Mouse (Mus musculus) heart, postnatal 0 days (tissue): ENCODE results near the gene Ccdc180. TPM values are rescaled to one million over a fixed set of nuclear protein-coding genes. Genes with fewer than 3 reads are reported as not detected.

ENCODE experiments used
- ATAC-seq: fragments of 200-750 bp; cut with Nextera tagmentation; 2 replicates; pipeline ENCODE4 v1.8.0; 2017; ENCODE audit warnings: low read depth, moderate number of reproducible peaks, moderate library complexity; ENCODE audit not compliant: insufficient read depth
- DNase-seq: peaks from one replicate; pipeline ENCODE4 v3.0.0-alpha.2; 2016; ENCODE audit warnings: low spot score
- H3K27ac ChIP-seq: fragments of 300-500 bp; sonication (generic); 2 replicates; pipeline ENCODE4 v1.5.1; 2014; ENCODE audit warnings: low read depth, mild to moderate bottlenecking
- H3K27me3 ChIP-seq: fragments of 300-500 bp; sonication (generic); 2 replicates; pipeline ENCODE4 v1.6.1; 2014; ENCODE audit warnings: low read length, mixed read lengths; ENCODE audit not compliant: control insufficient read depth, insufficient read depth
- H3K36me3 ChIP-seq: fragments of 300-500 bp; sonication (generic); replicated peaks from 2 replicates; pipeline ENCODE4 v1.6.1; 2014; ENCODE audit warnings: low read length, mixed read lengths; ENCODE audit not compliant: control insufficient read depth, insufficient read depth
- H3K4me1 ChIP-seq: fragments of 300-500 bp; sonication (generic); 2 replicates; pipeline ENCODE4 v1.6.1; 2014; ENCODE audit warnings: antibody characterized with exemption; ENCODE audit not compliant: control insufficient read depth, insufficient read depth
- H3K4me2 ChIP-seq: fragments of 300-500 bp; sonication (generic); 2 replicates; pipeline ENCODE4 v1.6.1; 2014; ENCODE audit warnings: low read depth, mild to moderate bottlenecking, low read length, moderate library complexity
- H3K4me3 ChIP-seq: fragments of 300-500 bp; sonication (generic); 2 replicates; pipeline ENCODE4 v1.5.1; 2014; ENCODE audit warnings: low read depth, low read length
- H3K9ac ChIP-seq: fragments of 300-500 bp; sonication (generic); replicated peaks from 2 replicates; pipeline ENCODE4 v1.6.1; 2014; ENCODE audit warnings: low read depth, low read length, mixed read lengths
- H3K9me3 ChIP-seq: fragments of 300-500 bp; sonication (generic); replicated peaks from 2 replicates; pipeline ENCODE4 v1.6.1; 2016; ENCODE audit warnings: low read length; ENCODE audit not compliant: control insufficient read depth
- CTCF ChIP-seq: IDR thresholded peaks from 2 replicates; pipeline ENCODE4 v1.5.1; 2016; ENCODE audit warnings: antibody characterized with exemption, control low read depth, low read depth
- EP300 ChIP-seq: IDR thresholded peaks from 2 replicates; pipeline ENCODE4 v1.6.1; 2016; ENCODE audit warnings: antibody characterized with exemption, low read depth
- whole genome bisulfite sequencing: fragments of 180-500 bp; shearing (Covaris S2); extraction: QIAGEN DNeasy Blood & Tissue Kit; methylation state at CpG from one replicate; pipeline ENCODE4 v1.1.7; 2014; 5-methylcytosine and 5-hydroxymethylcytosine counted together
- polyA plus RNA-seq: library from polyadenylated mRNA; unstranded; fragments of >200 nt; fragmentation: Nextera tagmentation; extraction: Ambion mirVana; gene quantifications from 2 replicates; pipeline ENCODE4 v1.2.1, GENCODE M21; 2015
- total RNA-seq: library from RNA; depleted of rRNA; stranded (reverse); fragments of >200 nt; gene quantifications from 2 replicates; pipeline ENCODE4 v1.2.3, GENCODE M21; 2014; ENCODE audit warnings: low replicate concordance

Gene Ccdc180
- total and polyA plus RNA-seq, 2 experiments from 2014 or later = 0.12 TPM; not detected in 1

DNA sequence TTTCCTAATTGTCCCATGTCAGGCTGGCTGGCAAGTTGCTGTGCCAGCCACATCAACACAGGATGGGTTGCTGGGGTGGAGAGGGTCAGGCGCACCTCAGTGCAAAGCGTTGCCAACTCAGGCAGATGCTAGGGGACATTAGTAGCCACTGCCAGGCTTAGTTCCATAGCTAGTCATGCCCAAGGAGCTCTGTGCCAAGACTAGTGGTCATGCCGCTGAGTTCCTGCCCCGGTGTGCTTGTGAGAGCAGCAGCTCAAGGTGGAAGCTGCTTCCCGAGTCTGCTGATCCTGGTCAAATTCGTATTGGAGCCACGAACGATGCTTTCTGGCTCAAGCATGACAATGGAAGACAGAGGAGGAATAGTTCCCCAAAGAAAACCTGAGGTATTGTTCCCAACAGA lies 66.0 kb downstream of the Ccdc180 start:
- WGBS = 89% methylated on average over 8 of the region's 8 CpGs
- TF ChIP-seq EP300 = no peak
- TF ChIP-seq CTCF = no peak
- no peak overlapping the region for H3K27ac ChIP-seq
- H3K9ac ChIP-seq = no peak overlapping the region
- no peaks in the 10 kb centered on the region for H3K36me3 ChIP-seq
- no peak overlapping the region for H3K4me3 ChIP-seq
- ATAC-seq (no peak), DNase-seq (no peak)
- H3K27me3 ChIP-seq = no peaks in the 10 kb centered on the region
- no peaks in the 10 kb centered on the region for H3K4me1 ChIP-seq
- no peaks in the 10 kb centered on the region for H3K9me3 ChIP-seq
- H3K4me2 ChIP-seq = no peak overlapping the region

GRCm38 (mm10) chr4:45956706-45957105 lies 66.6 kb downstream of the Ccdc180 start:
- H3K4me2 ChIP-seq = no peak overlapping the region
- ATAC-seq = no peak
- H3K4me1 ChIP-seq = no peaks in the 10 kb centered on the region
- no peaks in the 10 kb centered on the region for H3K27me3 ChIP-seq
- TF ChIP-seq CTCF = no peak
- TF ChIP-seq EP300 = no peak
- no peaks in the 10 kb centered on the region for H3K9me3 ChIP-seq
- DNase-seq = no peak
- H3K4me3 ChIP-seq = no peak overlapping the region
- H3K27ac ChIP-seq = no peak overlapping the region
- H3K9ac ChIP-seq = no peak overlapping the region
- 87% methylated on average over 4 of the region's 4 CpGs for WGBS
- H3K36me3 ChIP-seq = no peaks in the 10 kb centered on the region

DNA sequence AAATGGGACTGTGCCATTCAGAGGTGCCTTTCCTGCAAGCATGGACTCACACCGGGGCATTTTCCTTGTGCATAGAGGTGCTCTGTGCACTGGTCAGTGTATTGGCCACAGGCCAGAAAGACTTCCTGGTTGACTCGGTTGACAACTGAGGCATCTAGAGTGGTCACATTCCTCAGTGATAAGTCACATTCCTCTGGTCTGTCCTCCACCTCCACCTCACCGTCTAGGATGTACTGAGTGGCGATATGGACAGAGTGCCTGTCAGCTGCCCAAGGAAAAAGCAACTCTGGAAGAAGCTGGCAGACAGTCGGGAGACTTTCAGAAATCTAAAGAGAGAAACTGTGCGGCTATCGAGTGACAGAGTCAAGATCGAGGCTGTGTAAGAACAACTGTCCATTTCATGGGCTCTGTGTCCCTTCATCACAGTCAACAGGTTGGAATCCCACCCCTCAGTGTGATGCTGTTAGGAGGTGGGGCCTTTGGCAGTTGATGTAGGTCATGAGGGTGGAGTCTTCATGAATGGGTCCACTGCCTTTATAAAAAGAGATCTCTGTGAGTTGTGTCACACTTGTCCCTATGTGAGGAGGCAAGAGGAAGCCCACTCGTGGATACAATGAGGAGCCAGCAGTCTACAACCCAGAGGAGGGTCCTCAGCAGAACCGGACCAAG lies 74.8 kb downstream of the Ccdc180 start, which contains the start of gene Tdrd7:
Gene Tdrd7 (plus strand): TSS at position 564 of the 669 bp plus-strand sequence.
- DNase-seq (no peak), ATAC-seq (0 out of 2 replicates have a peak, but pooled peaks have one; percentile 25)
- peak within 1 kb of the TSS; percentile 14 for H3K4me3 ChIP-seq
- H3K9ac ChIP-seq = 0 out of 2 replicates have a peak within 1 kb of the TSS, but pooled peaks have one; percentile 2
- TF ChIP-seq CTCF = no peak
- TF ChIP-seq EP300 = no peak
- no peaks in the 10 kb centered on the region for H3K36me3 ChIP-seq
- H3K27ac ChIP-seq = peak within 1 kb of the TSS; percentile 73
- H3K4me2 ChIP-seq = peak within 1 kb of the TSS; percentile 48
- H3K4me1 ChIP-seq = peaks cover 23% of the 10 kb centered on the region
- 13% methylated on average over 10 of the region's 10 CpGs for WGBS
- no peaks in the 10 kb centered on the region for H3K9me3 ChIP-seq
- H3K27me3 ChIP-seq = no peaks in the 10 kb centered on the region

GRCm38 (mm10) chr4:45965737-45966447 lies 75.8 kb downstream of the Ccdc180 start:
- Histone ChIP-seq H3K4me2 (peak overlapping the region; percentile 48), H3K4me1 (peaks cover 23% of the 10 kb centered on the region), H3K4me3 (peak overlapping the region; percentile 14), H3K9me3 (no peaks in the 10 kb centered on the region), H3K9ac (0 out of 2 replicates have a peak overlapping the region, but pooled peaks have one; percentile 2), H3K27me3 (no peaks in the 10 kb centered on the region), H3K27ac (peak overlapping the region; percentile 73), H3K36me3 (no peaks in the 10 kb centered on the region)
- ATAC-seq = peak; percentile 59; the same call in 1 of the 2 replicates
- peak; percentile 43 for DNase-seq
- no peak for TF ChIP-seq CTCF
- TF ChIP-seq EP300 = no peak
- WGBS = 9% methylated on average over 13 of the region's 13 CpGs

DNA sequence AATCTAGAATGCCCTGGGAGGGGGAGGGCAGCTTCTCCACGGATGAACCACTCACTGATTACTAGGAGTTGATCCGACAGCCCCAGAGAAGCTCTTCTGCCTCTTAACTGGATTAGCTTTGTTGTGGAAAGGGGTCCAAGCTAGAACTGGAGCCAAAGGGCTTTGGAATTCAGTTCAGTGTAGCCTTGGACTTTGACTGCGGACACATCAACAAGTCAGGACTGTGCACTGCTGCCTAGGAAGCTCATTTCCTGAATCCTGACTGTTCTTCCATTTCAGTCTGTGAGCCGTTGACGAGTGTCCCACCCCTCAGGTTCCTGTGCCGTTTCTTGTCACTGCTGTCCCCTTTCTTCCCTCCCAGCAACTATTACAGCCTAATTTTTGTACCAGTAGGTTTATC lies 76.6 kb downstream of the Ccdc180 start:
- H3K27ac ChIP-seq = peak overlapping the region; percentile 73
- no peaks in the 10 kb centered on the region for H3K36me3 ChIP-seq
- no peak overlapping the region for H3K9ac ChIP-seq
- TF ChIP-seq EP300 (no peak), CTCF (no peak)
- no peaks in the 10 kb centered on the region for H3K9me3 ChIP-seq
- H3K4me2 ChIP-seq = 0 out of 2 replicates have a peak overlapping the region, but pooled peaks have one; percentile 0
- H3K27me3 ChIP-seq = no peaks in the 10 kb centered on the region
- DNase-seq = peak; percentile 19
- WGBS = 16% methylated on average over 6 of the region's 6 CpGs
- H3K4me3 ChIP-seq = no peak overlapping the region
- ATAC-seq = no peak
- peaks cover 26% of the 10 kb centered on the region for H3K4me1 ChIP-seq
